In genomic region chr2:22807312-22807711, GRCm38 (mm10) we compare ENCODE assay signal across 13 mouse cellular contexts. TPM values are rescaled to one million over a fixed set of nuclear protein-coding genes. Genes with fewer than 3 reads are reported as not detected.
DNase-seq lines count a peak whose midpoint lies in the region; ATAC-seq and TF ChIP-seq lines count a peak whose summit lies in the region.
"Had no signal": no experiment of that assay in that cellular context is flagged by ENCODE, and none has a peak within 500 bp of the region (broad histone marks: within the 10 kb centered on the region; RNA-seq: fewer than 3 reads in every experiment).

No protein-coding gene starts in this region.

- peak overlapping the region; percentile 93; the same call in 1 of the 2 replicates for H3K27ac ChIP-seq in thymus, adult 2 months (ENCODE audit: control insufficient read depth, insufficient read depth, low read length)
- H3K27ac ChIP-seq: forebrain, embryonic 10.5 days; hindbrain, embryonic 15.5 days; midbrain, embryonic 12.5 days; stomach, postnatal 0 days had no signal

- ATAC-seq in CD4-positive, CD25-positive, alpha-beta regulatory T cell, adult 4 months, result peak; percentile 70

- no peaks in the 10 kb centered on the region for H3K27me3 ChIP-seq in thymus, adult 2 months (ENCODE audit: control insufficient read depth, insufficient read depth, low read length)
- H3K27me3 ChIP-seq: hindbrain, embryonic 15.5 days; midbrain, embryonic 12.5 days had no signal

- peaks cover 29% of the 10 kb centered on the region for H3K4me1 ChIP-seq in thymus, adult 2 months (replicated peaks; ENCODE audit: control insufficient read depth, insufficient read depth, low read length)
- H3K4me1 ChIP-seq: forebrain, embryonic 10.5 days; hindbrain, embryonic 15.5 days; midbrain, embryonic 12.5 days had no signal

- no peaks in the 10 kb centered on the region for H3K36me3 ChIP-seq in thymus, adult 2 months (ENCODE audit: control insufficient read depth, insufficient read depth, low read length)
- H3K36me3 ChIP-seq: forebrain, embryonic 10.5 days; hindbrain, embryonic 15.5 days; midbrain, embryonic 12.5 days had no signal

- WGBS in thymus, adult 2 months, result 3% methylated on average over 1 of the region's 1 CpGs

- intact Hi-C loops in gastrocnemius, postnatal 36 days (cut with DNase I), result no loop called here

- H3K4me3 ChIP-seq in thymus, adult 2 months (ENCODE audit: control insufficient read depth, insufficient read depth, low read length), result no peak overlapping the region
- H3K4me3 ChIP-seq: forebrain, embryonic 10.5 days; hindbrain, embryonic 15.5 days; midbrain, embryonic 12.5 days had no signal

- TF ChIP-seq CTCF in thymus, adult 2 months (IDR thresholded peaks at IDR 0.05; ENCODE audit: borderline replicate concordance, control insufficient read depth, extremely low read depth, insufficient read depth, low read length, poor library complexity), result no peak

- peak; percentile 74 for DNase-seq in T-cell, adult 2 months (ENCODE audit: low spot score)
- DNase-seq in lung, postnatal 36 days, result peak; percentile 67
- peak; percentile 58 for DNase-seq in thymus, adult 2 months
- no peak for DNase-seq in layer of hippocampus, adult 11-12 months (ENCODE audit: low spot score)
- DNase-seq in urinary bladder, postnatal 4 days (ENCODE audit: low spot score in 2 of 2), result no peak
- no peak for DNase-seq in gastrocnemius, postnatal 36 days
- DNase-seq: gastrocnemius, postnatal 14 days; kidney, postnatal 4 days had no signal

- TF ChIP-seq POLR2A in thymus, adult 2 months (IDR thresholded peaks at IDR 0.05; ENCODE audit: control insufficient read depth, extremely low read depth, insufficient read depth, low read length, poor library complexity), result no peak

RNA-seq across cellular contexts. Expression of gene Apbb1ip, which starts 33.4 kb away (rescaled TPM):
- polyA plus RNA-seq in CD4-positive, CD25-positive, alpha-beta regulatory T cell, adult 4 months (2017; shearing (Covaris generic)), result 100 to 1,000 TPM in 1 of 2 experiments, 10 to 100 TPM in 1; 91.3 to 105 TPM
- polyA plus RNA-seq in thymus, adult 2 months (2012; rRNA removed), result 45.2 and 52.3 TPM in 2 replicates
- 1 to 10 TPM; 2.3 to 2.7 TPM for total RNA-seq in gastrocnemius, postnatal 36 days (2021)

Comparison
In these comparisons a context has a peak if more than half of its experiments do, and no peak if none do; other contexts are left out.
1. DNase-seq: peak in T-cell, adult 2 months (single experiment), lung, postnatal 36 days (single experiment) and thymus, adult 2 months (single experiment); none in layer of hippocampus, adult 11-12 months (single experiment), urinary bladder, postnatal 4 days (0 of 2) and gastrocnemius, postnatal 36 days (0 of 2).